Mouse (Mus musculus): Measurements from ENCODE around the gene Olfr1416.
"Not testable (repeated sequence)": the region's sequence is repeated elsewhere in the genome, so short reads cannot be mapped to it uniquely, and the experiment has no call there.

Gene Olfr1416

GRCm38 (mm10) chr1:92485013-92485412, at the start of gene Olfr1416:
Gene Olfr1416, minus strand, starts transcription at chr1:92485113.
- no peak for DNase-seq

- DNase-seq: no peak
Observed at GRCm38 (mm10) chr1:92523764-92524163, 38.9 kb upstream of the Olfr1416 start.

- peak; percentile 24 for DNase-seq
Observed at GRCm38 (mm10) chr1:92521376-92521775, 36.5 kb upstream of the Olfr1416 start.

- DNase-seq: no peak
Observed at GRCm38 (mm10) chr1:92519046-92519445, 34.1 kb upstream of the Olfr1416 start.

- no peak for DNase-seq
Observed at GRCm38 (mm10) chr1:92518561-92518960, 33.6 kb upstream of the Olfr1416 start, which contains the start of gene Olfr1414. Gene Olfr1414, minus strand, starts transcription at chr1:92518661.

GRCm38 (mm10) chr1:92515390-92515789, 30.5 kb upstream of the Olfr1416 start:
- DNase-seq: no peak

- DNase-seq: not testable (repeated sequence)
Observed at GRCm38 (mm10) chr1:92511646-92512045, 26.7 kb upstream of the Olfr1416 start.

GRCm38 (mm10) chr1:92496001-92496400, 11.1 kb upstream of the Olfr1416 start, which contains the start of gene Olfr1415:
Gene Olfr1415, minus strand, starts transcription at chr1:92496101.
- no peak for DNase-seq

GRCm38 (mm10) chr1:92474066-92474578, 10.8 kb downstream of the Olfr1416 start:
- no peak for DNase-seq

GRCm38 (mm10) chr1:92473165-92474041, 11.5 kb downstream of the Olfr1416 start, which contains the start of gene Ndufa10:
Gene Ndufa10, minus strand, starts transcription at chr1:92473860.
- peak; percentile 99 for DNase-seq

- DNase-seq: no peak
Observed at GRCm38 (mm10) chr1:92468891-92469290, 16.0 kb downstream of the Olfr1416 start.

GRCm38 (mm10) chr1:92458416-92458815, 26.5 kb downstream of the Olfr1416 start:
- DNase-seq: no peak

- DNase-seq: no peak
Observed at GRCm38 (mm10) chr1:92457758-92458157, 27.2 kb downstream of the Olfr1416 start.

GRCm38 (mm10) chr1:92453751-92454445, 31.0 kb downstream of the Olfr1416 start:
- DNase-seq: no peak

- no peak for DNase-seq
Observed at GRCm38 (mm10) chr1:92448293-92448692, 36.6 kb downstream of the Olfr1416 start.

- no peak for DNase-seq
Observed at GRCm38 (mm10) chr1:92441453-92442063, 43.4 kb downstream of the Olfr1416 start.

GRCm38 (mm10) chr1:92440066-92440750, 44.7 kb downstream of the Olfr1416 start:
- DNase-seq: no peak

- DNase-seq: peak; percentile 13
Observed at GRCm38 (mm10) chr1:92437678-92438271, 47.1 kb downstream of the Olfr1416 start.

GRCm38 (mm10) chr1:92436831-92437321, 48.0 kb downstream of the Olfr1416 start:
- DNase-seq: no peak

- no peak for DNase-seq
Observed at GRCm38 (mm10) chr1:92434986-92435385, 49.9 kb downstream of the Olfr1416 start.

GRCm38 (mm10) chr1:92432791-92433190, 52.1 kb downstream of the Olfr1416 start:
- no peak for DNase-seq

- DNase-seq: no peak
Observed at GRCm38 (mm10) chr1:92432098-92432497, 52.8 kb downstream of the Olfr1416 start.

Measured in thymus, postnatal 4 days (tissue).